Mouse (Mus musculus) erythroblast, embryonic 14.5 days (primary cell): ENCODE data around the gene Plekha6. TPM values are rescaled to one million over a fixed set of nuclear protein-coding genes. Genes with fewer than 3 reads are reported as not detected.

Source experiments
- H3K27me3 ChIP-seq: 2 replicates; pipeline ENCODE4 v1.6.1; 2012; ENCODE audit warnings: inconsistent platforms; ENCODE audit not compliant: control insufficient read depth
- H3K36me3 ChIP-seq: 2 replicates; pipeline ENCODE4 v1.6.1; 2012; ENCODE audit warnings: mild to moderate bottlenecking, inconsistent platforms; ENCODE audit not compliant: control insufficient read depth
- H3K4me1 ChIP-seq: 2 replicates; pipeline ENCODE4 v1.6.1; 2012; ENCODE audit warnings: inconsistent platforms; ENCODE audit not compliant: control insufficient read depth
- H3K4me3 ChIP-seq: replicated peaks from 2 replicates; pipeline ENCODE3; 2012; ENCODE audit warnings: moderate library complexity, mild to moderate bottlenecking, inconsistent platforms
- H3K9me3 ChIP-seq: 2 replicates; pipeline ENCODE4 v1.6.1; 2012; ENCODE audit warnings: low read length, inconsistent platforms, mixed read lengths; ENCODE audit not compliant: control insufficient read depth
- GATA1 ChIP-seq: IDR thresholded peaks from 2 replicates; pipeline ENCODE4 v1.6.1; 2012; ENCODE audit warnings: low read length, inconsistent platforms, mixed read lengths
- TAL1 ChIP-seq: IDR thresholded peaks from 3 replicates; pipeline ENCODE4 v1.6.1; 2012; ENCODE audit warnings: low read length, inconsistent platforms, mixed read lengths
- polyA plus RNA-seq: library from polyadenylated mRNA; stranded (reverse); fragments of >175 nt; gene quantifications from 2 replicates; pipeline ENCODE4 v1.2.3, GENCODE M21; 2012

The Plekha6 gene
- polyA plus RNA-seq, 1 experiment: 0.04 TPM

GRCm38 (mm10) chr1:133316577-133316976, 152.6 kb downstream of the Plekha6 start:
- Histone ChIP-seq H3K9me3 (peaks cover 18% of the 10 kb centered on the region), H3K27me3 (no peaks in the 10 kb centered on the region; the same call in 1 of the 2 replicates), H3K4me1 (no peaks in the 10 kb centered on the region; the same call in 1 of the 2 replicates), H3K36me3 (no peaks in the 10 kb centered on the region; the same call in 1 of the 2 replicates), H3K4me3 (no peak overlapping the region)
- TF ChIP-seq TAL1: no peak
- TF ChIP-seq GATA1: no peak

DNA sequence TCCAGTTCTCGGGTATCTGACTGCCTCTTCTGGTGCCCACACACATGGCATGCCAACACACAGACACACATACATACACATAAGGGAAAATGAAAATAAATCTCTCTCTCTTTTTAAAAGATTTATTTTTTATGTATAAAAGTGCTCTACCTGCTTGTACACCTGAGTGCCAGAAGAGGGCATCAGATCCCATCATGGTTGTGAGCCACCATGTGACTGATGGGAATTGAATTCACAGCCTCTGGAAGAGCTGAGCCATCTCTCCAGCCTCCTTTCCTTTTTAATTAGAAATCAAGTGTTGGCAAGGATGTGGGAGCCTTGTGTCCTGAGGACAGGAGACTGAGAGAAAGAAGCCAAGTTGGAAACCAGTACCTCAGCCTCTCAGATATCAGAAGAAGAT, 153.1 kb downstream of the Plekha6 start:
- TF ChIP-seq GATA1 (no peak), TAL1 (no peak)
- no peaks in the 10 kb centered on the region; the same call in 1 of the 2 replicates for H3K27me3 ChIP-seq
- H3K36me3 ChIP-seq: no peaks in the 10 kb centered on the region; the same call in 1 of the 2 replicates
- no peaks in the 10 kb centered on the region for H3K4me1 ChIP-seq
- peaks cover 18% of the 10 kb centered on the region for H3K9me3 ChIP-seq
- H3K4me3 ChIP-seq: no peak overlapping the region

DNA sequence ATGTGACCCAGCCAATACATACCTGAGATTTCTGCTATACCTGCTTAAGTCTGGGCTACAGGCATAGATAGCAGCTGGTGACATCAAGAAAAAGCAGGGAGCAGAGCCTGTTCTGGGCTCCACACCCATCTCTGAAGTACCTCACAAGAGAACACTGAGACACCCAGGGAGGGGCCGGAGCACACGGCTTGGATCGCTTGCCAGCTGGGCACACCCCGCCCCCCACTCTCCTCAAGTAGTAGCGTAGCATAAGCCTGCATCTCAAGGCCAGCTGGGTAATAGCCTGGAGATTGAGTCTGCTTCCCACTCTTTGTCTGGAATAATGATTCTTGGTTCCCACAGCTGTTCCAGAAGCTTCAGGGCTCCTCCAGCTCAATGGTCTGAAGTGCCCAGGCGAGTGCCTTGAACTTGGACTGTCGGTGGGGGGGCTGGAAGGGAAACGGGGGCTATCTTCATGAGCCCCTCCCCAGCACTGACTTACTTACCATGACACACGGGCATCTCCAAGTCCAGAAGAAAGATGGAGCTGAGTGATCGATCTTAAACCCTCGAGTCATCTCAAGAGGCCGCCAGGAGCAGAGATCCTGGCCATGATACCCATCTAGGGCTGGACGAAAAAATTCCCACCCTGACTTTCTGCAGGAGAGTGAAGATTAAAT, 157.4 kb downstream of the Plekha6 start, which contains the start of gene Kiss1:
Kiss1 (plus strand) TSS at position 609 of the 659 bp plus-strand sequence.
- Histone ChIP-seq H3K9me3 (peaks cover 18% of the 10 kb centered on the region), H3K36me3 (no peaks in the 10 kb centered on the region; the same call in 1 of the 2 replicates)
- no peak for TF ChIP-seq TAL1
- no peak for TF ChIP-seq GATA1

GRCm38 (mm10) chr1:133323333-133323732, 159.3 kb downstream of the Plekha6 start:
- Histone ChIP-seq H3K4me1 (no peaks in the 10 kb centered on the region), H3K27me3 (peaks cover 4% of the 10 kb centered on the region), H3K4me3 (no peak overlapping the region), H3K36me3 (no peaks in the 10 kb centered on the region; the same call in 1 of the 2 replicates), H3K9me3 (peaks cover 15% of the 10 kb centered on the region)
- TF ChIP-seq TAL1 (no peak), GATA1 (no peak)

More for the DNA sequence above, 157.4 kb downstream of the Plekha6 start, which contains the start of gene Kiss1:
- no peaks in the 10 kb centered on the region for H3K4me1 ChIP-seq
- no peak within 1 kb of the TSS for H3K4me3 ChIP-seq
- no peaks in the 10 kb centered on the region for H3K27me3 ChIP-seq

GRCm38 (mm10) chr1:133325951-133326350, 161.9 kb downstream of the Plekha6 start:
- TF ChIP-seq TAL1 (no peak), GATA1 (no peak)
- Histone ChIP-seq H3K9me3 (no peaks in the 10 kb centered on the region), H3K27me3 (peaks cover 23% of the 10 kb centered on the region), H3K4me3 (no peak overlapping the region), H3K36me3 (no peaks in the 10 kb centered on the region), H3K4me1 (no peaks in the 10 kb centered on the region)

- Histone ChIP-seq H3K27me3 (peaks cover 27% of the 10 kb centered on the region), H3K4me1 (no peaks in the 10 kb centered on the region), H3K4me3 (no peak overlapping the region), H3K36me3 (no peaks in the 10 kb centered on the region), H3K9me3 (no peaks in the 10 kb centered on the region)
- TF ChIP-seq TAL1 (no peak), GATA1 (no peak)
These were observed 163.1 kb downstream of the Plekha6 start for GRCm38 (mm10) chr1:133327094-133327493.

DNA sequence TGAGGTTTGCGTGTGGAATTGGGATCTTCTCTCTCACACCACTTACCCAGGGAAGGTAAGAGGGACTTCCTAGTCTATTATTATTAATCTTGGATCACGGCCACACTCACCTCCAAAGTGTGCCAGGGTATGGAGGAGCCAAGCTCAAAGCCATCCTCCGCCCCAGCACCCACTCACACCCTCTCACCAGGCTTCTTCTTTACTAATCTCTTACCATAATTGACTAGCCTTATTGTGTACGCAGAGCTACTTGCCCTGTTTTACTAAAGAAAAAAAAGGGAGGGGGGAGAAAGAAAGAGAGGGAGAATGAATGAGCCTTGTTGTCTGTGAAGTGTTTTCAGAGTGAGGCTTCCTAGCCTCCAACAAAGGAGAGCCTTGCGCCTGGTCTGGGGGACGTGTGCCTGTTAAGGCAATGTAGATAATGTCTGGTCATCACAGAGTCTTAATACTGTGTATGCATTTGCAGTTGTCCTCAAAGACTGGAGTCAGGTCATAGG, 164.3 kb downstream of the Plekha6 start:
- TF ChIP-seq GATA1 (no peak), TAL1 (no peak)
- H3K9me3 ChIP-seq: no peaks in the 10 kb centered on the region
- no peaks in the 10 kb centered on the region for H3K36me3 ChIP-seq
- H3K4me3 ChIP-seq: no peak overlapping the region
- peaks cover 27% of the 10 kb centered on the region for H3K27me3 ChIP-seq
- H3K4me1 ChIP-seq: no peaks in the 10 kb centered on the region

DNA sequence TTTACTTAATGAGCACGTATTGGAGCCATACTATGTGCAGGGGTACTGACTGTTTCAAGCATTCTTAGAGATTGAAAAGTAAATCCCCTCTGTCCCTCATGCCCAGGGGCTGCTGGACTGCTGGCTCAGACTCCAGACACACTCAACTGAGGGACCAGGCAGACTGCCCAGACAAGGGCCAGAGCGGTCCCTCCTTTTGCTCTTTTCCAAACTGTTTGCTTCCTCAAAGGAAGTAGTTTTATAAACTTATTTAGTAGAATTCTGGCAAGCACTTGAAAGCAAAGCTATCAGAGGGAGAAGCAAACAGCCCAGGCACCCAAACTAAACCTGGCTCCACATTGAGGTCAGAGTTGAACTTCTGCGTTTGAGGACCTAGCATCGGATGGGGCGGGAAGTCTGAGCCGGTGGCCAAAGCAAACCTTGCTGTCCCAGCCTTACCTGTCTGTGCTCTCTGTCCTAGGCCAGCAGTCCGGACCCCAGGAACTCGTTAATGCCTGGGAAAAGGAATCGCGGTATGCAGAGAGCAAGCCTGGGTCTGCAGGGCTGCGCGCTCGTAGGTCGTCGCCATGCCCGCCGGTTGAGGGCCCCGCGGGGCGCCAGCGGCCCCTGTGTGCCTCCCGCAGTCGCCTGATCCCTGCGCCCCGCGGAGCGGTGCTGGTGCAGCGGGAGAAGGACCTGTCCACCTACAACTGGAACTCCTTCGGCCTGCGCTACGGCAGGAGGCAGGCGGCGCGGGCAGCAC, 165.1 kb downstream of the Plekha6 start:
- Histone ChIP-seq H3K4me3 (no peak overlapping the region), H3K27me3 (peaks cover 27% of the 10 kb centered on the region), H3K9me3 (no peaks in the 10 kb centered on the region), H3K4me1 (no peaks in the 10 kb centered on the region), H3K36me3 (no peaks in the 10 kb centered on the region)
- TF ChIP-seq GATA1 (no peak), TAL1 (no peak)

GRCm38 (mm10) chr1:133329638-133329964, 165.6 kb downstream of the Plekha6 start:
- TF ChIP-seq TAL1: no peak
- TF ChIP-seq GATA1: no peak
- H3K4me3 ChIP-seq: no peak overlapping the region
- peaks cover 27% of the 10 kb centered on the region for H3K27me3 ChIP-seq

More at GRCm38 (mm10) chr1:133329638-133329964, 165.6 kb downstream of the Plekha6 start:
- Histone ChIP-seq H3K4me1 (no peaks in the 10 kb centered on the region), H3K36me3 (no peaks in the 10 kb centered on the region), H3K9me3 (no peaks in the 10 kb centered on the region)
